Mouse (Mus musculus) CH12.LX (cell line): ENCODE data around the gene Tox4. TPM values are rescaled to one million over a fixed set of nuclear protein-coding genes. Genes with fewer than 3 reads are reported as not detected.

Experiments used
- DNase-seq: peaks from one replicate; pipeline ENCODE4 v3.0.0-alpha.2; 2013; ENCODE audit errors: extremely low read depth
- H3K27ac ChIP-seq: 2 replicates; pipeline ENCODE4 v1.5.1; 2012; ENCODE audit warnings: low read depth, mild to moderate bottlenecking, control low read depth, moderate library complexity; ENCODE audit not compliant: insufficient read depth
- H3K27me3 ChIP-seq: replicated peaks from 2 replicates; pipeline ENCODE3; 2012; ENCODE audit warnings: inconsistent platforms
- H3K36me3 ChIP-seq, 2 experiments: replicated peaks in 1 of 2; 2 replicates each; pipeline versions ENCODE3 to v1.6.1; 2012; ENCODE audit warnings: inconsistent platforms in 1 of 2, low read length in 1 of 2, mild to moderate bottlenecking in 1 of 2, mixed read lengths in 1 of 2, moderate library complexity in 1 of 2; ENCODE audit not compliant: control insufficient read depth in 1 of 2, insufficient read depth in 1 of 2
- H3K4me1 ChIP-seq, 2 experiments: 2 replicates each; pipeline ENCODE4 v1.6.1; 2012; ENCODE audit warnings: inconsistent platforms in 1 of 2, moderate library complexity in 1 of 2; ENCODE audit not compliant: insufficient read depth in 2 of 2, control insufficient read depth in 1 of 2
- H3K4me2 ChIP-seq: 2 replicates; pipeline ENCODE4 v1.6.1; 2012; ENCODE audit warnings: low read depth, mild to moderate bottlenecking, control low read depth; ENCODE audit not compliant: poor library complexity, insufficient read depth, severe bottlenecking
- H3K4me3 ChIP-seq, 3 experiments: fragments of 150-350 bp in 1 of 3; sonication (generic) in 1 of 3; replicated peaks in 1 of 3; 2 replicates each; pipeline versions ENCODE3 to v1.5.1; 2011 to 2012; ENCODE audit warnings: low read depth in 2 of 3, low read length in 2 of 3, mild to moderate bottlenecking in 2 of 3, moderate library complexity in 2 of 3, control low read depth in 1 of 3, improper control_type of control experiment in 1 of 3, inconsistent platforms in 1 of 3, mixed read lengths in 1 of 3; ENCODE audit not compliant: poor library complexity in 1 of 3
- H3K79me2 ChIP-seq: replicated peaks from 2 replicates; pipeline ENCODE4 v1.6.1; 2012; ENCODE audit warnings: mild to moderate bottlenecking, moderate library complexity; ENCODE audit not compliant: control insufficient read depth, poor library complexity, insufficient read depth, severe bottlenecking; ENCODE audit errors: extremely low read depth
- H3K9ac ChIP-seq: 2 replicates; pipeline ENCODE4 v1.6.1; 2012; ENCODE audit warnings: low read depth, mild to moderate bottlenecking, control low read depth, moderate library complexity; ENCODE audit not compliant: insufficient read depth
- H3K9me3 ChIP-seq: replicated peaks from 2 replicates; pipeline ENCODE3; 2012; ENCODE audit warnings: low read length, inconsistent platforms, mixed read lengths
- CHD2 ChIP-seq: IDR thresholded peaks from 2 replicates; pipeline ENCODE4 v1.6.1; 2011; ENCODE audit warnings: low read length, improper control_type of control experiment
- CTCF ChIP-seq, 2 experiments: IDR thresholded peaks in 1 of 2; conservative IDR thresholded peaks in 1 of 2; 2 replicates each; pipeline ENCODE4 v1.5.1; 2011 to 2012; ENCODE audit warnings: low read depth in 2 of 2, low read length in 2 of 2, improper control_type of control experiment in 1 of 2, inconsistent platforms in 1 of 2, mild to moderate bottlenecking in 1 of 2, moderate library complexity in 1 of 2
- ELF1 ChIP-seq: IDR thresholded peaks from 2 replicates; pipeline ENCODE4 v1.6.1; 2014; ENCODE audit warnings: low read depth, mild to moderate bottlenecking, inconsistent platforms, low read length, improper control_type of control experiment
- GABPA ChIP-seq: IDR thresholded peaks from 2 replicates; pipeline ENCODE4 v1.6.1; 2012; ENCODE audit warnings: low read depth, low read length, improper control_type of control experiment, inconsistent platforms; ENCODE audit not compliant: insufficient replicate concordance
- MAFK ChIP-seq: IDR thresholded peaks from 2 replicates; pipeline ENCODE4 v1.6.1; 2011; ENCODE audit warnings: low read length, improper control_type of control experiment; ENCODE audit not compliant: insufficient replicate concordance
- MAZ ChIP-seq: IDR thresholded peaks from 2 replicates; pipeline ENCODE4 v1.6.1; 2012; ENCODE audit warnings: low read depth, mild to moderate bottlenecking, inconsistent platforms, low read length, improper control_type of control experiment, moderate library complexity
- NELFE ChIP-seq: IDR thresholded peaks from 2 replicates; pipeline ENCODE4 v1.6.1; 2011; ENCODE audit warnings: low read depth, low read length, improper control_type of control experiment
- PAX5 ChIP-seq: IDR thresholded peaks from 2 replicates; pipeline ENCODE4 v1.6.1; 2012; ENCODE audit warnings: low read length, inconsistent platforms, mixed read lengths
- POLR2A ChIP-seq: IDR thresholded peaks from 2 replicates; pipeline ENCODE4 v1.6.1; 2011; ENCODE audit warnings: low read depth, mild to moderate bottlenecking, improper control_type of control experiment, low read length
- POLR2AphosphoS2 ChIP-seq: IDR thresholded peaks from 2 replicates; pipeline ENCODE4 v1.6.1; 2011; ENCODE audit warnings: low read depth, low read length, improper control_type of control experiment
- RAD21 ChIP-seq: IDR thresholded peaks from 2 replicates; pipeline ENCODE4 v1.6.1; 2011; ENCODE audit warnings: low read depth, mild to moderate bottlenecking, low read length, improper control_type of control experiment, moderate library complexity
- SIN3A ChIP-seq: IDR thresholded peaks from 2 replicates; pipeline ENCODE4 v1.6.1; 2012; ENCODE audit warnings: low read length, improper control_type of control experiment, inconsistent platforms
- SMC3 ChIP-seq: IDR thresholded peaks from 2 replicates; pipeline ENCODE4 v1.6.1; 2011; ENCODE audit warnings: low read depth, low read length, improper control_type of control experiment
- TBP ChIP-seq: conservative IDR thresholded peaks from 2 replicates; pipeline ENCODE4 v1.6.1; 2011; ENCODE audit warnings: low read depth, low read length, improper control_type of control experiment
- TCF12 ChIP-seq: IDR thresholded peaks from 2 replicates; pipeline ENCODE4 v1.6.1; 2014; ENCODE audit warnings: low read depth, mild to moderate bottlenecking, inconsistent platforms, low read length, improper control_type of control experiment
- USF2 ChIP-seq: conservative IDR thresholded peaks from 2 replicates; pipeline ENCODE4 v1.6.1; 2011; ENCODE audit warnings: low read depth, low read length, improper control_type of control experiment
- ZC3H11A ChIP-seq: IDR thresholded peaks from 2 replicates; pipeline ENCODE4 v1.6.1; 2012; ENCODE audit warnings: low read depth, mild to moderate bottlenecking, inconsistent platforms, low read length, improper control_type of control experiment
- ZMIZ1 ChIP-seq: IDR thresholded peaks from 2 replicates; pipeline ENCODE4 v1.6.1; 2012; ENCODE audit warnings: low read depth, mild to moderate bottlenecking, inconsistent platforms, low read length, improper control_type of control experiment
- dilution Hi-C: fragments of 300-500 bp; cut with MboI; formaldehyde crosslinking; loops from 2 replicates; pipeline ENCODE4 v1.14.3; 2020; ENCODE audit warnings: low sequenced_read_pairs; ENCODE audit not compliant: extremely low pct_unique_long_range_greater_than_20kb, extremely low pct_ligation_motif_present
- in situ Hi-C: fragments of 300-500 bp; cut with MboI; formaldehyde crosslinking; loops from 3 replicates; pipeline ENCODE4 v1.14.3; 2019; ENCODE audit warnings: low sequenced_read_pairs, low pct_ligation_motif_present, low pct_unique_long_range_greater_than_20kb, mixed read lengths
- polyA plus RNA-seq: library from polyadenylated mRNA; unstranded; fragments of >175 nt; gene quantifications from 2 replicates; pipeline ENCODE4 v1.2.1, GENCODE M21; 2012; ENCODE audit warnings: low read depth; ENCODE audit not compliant: insufficient read length
- total RNA-seq, 2 experiments: library from RNA; depleted of rRNA; stranded (reverse); fragments of 300-350 nt in 1 of 2; fragments of >200 nt in 1 of 2; gene quantifications; 2 replicates each; pipeline ENCODE4 v1.2.3; 2012 to 2014

Gene Tox4
- total and polyA plus RNA-seq, 3 experiments: 43.5 to 56.3 (median 45.7) TPM

DNA sequence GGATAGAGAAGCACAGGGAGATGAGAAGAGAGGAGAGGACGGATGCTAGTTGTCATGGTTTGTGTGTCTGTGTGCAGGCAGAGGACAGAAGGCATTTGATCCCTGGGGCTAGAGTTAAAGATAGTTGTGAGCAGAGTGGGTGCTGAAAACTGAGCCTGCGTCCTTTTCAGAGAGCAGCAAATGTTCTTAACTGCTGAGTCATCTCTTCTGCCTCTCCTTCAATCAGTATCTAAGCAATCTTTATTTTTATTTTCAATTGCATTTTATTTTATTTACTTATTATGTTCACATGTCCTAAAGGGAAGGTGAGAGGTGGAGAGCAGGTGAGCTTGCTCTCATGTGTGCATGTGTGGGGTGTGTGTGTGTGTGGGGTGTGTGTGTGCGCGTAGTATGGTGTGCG, 4.7 kb downstream of the Tox4 start:
- Histone ChIP-seq H3K9ac (no peak overlapping the region), H3K27ac (no peak overlapping the region), H3K4me2 (no peak overlapping the region), H3K27me3 (no peaks in the 10 kb centered on the region), H3K9me3 (no peaks in the 10 kb centered on the region), H3K79me2 (peaks cover 48% of the 10 kb centered on the region), H3K4me3 (no peak overlapping the region), H3K36me3 (peaks cover 39 to 61% of the 10 kb centered on the region in 2 experiments), H3K4me1 (peaks cover 0 to 16% of the 10 kb centered on the region in 2 experiments; a peak in 2 of 4 replicates)
- in situ Hi-C loops: no loop called here
- dilution Hi-C loops: no loop called here
- DNase-seq: no peak
- TF ChIP-seq ELF1: no peak
- TF ChIP-seq MAFK: 0 out of 2 replicates have a peak, but pooled peaks have one; percentile 44

GRCm38 (mm10) chr14:52284191-52284590, 5.2 kb downstream of the Tox4 start:
- Histone ChIP-seq H3K4me3 (no peak overlapping the region), H3K79me2 (peaks cover 48% of the 10 kb centered on the region), H3K27me3 (no peaks in the 10 kb centered on the region), H3K27ac (no peak overlapping the region), H3K36me3 (peaks cover 42 to 65% of the 10 kb centered on the region in 2 experiments), H3K9ac (no peak overlapping the region), H3K4me2 (no peak overlapping the region), H3K9me3 (no peaks in the 10 kb centered on the region), H3K4me1 (peaks cover 0 to 16% of the 10 kb centered on the region in 2 experiments; a peak in 2 of 4 replicates)
- dilution Hi-C loops (no loop called here), in situ Hi-C loops (no loop called here)
- no peak for TF ChIP-seq SIN3A
- no peak for TF ChIP-seq CHD2
- no peak for TF ChIP-seq ZC3H11A
- no peak for TF ChIP-seq USF2
- no peak for TF ChIP-seq POLR2AphosphoS2
- no peak for TF ChIP-seq MAZ
- no peak for TF ChIP-seq NELFE
- TF ChIP-seq PAX5: no peak
- TF ChIP-seq POLR2A: no peak
- TF ChIP-seq TBP: no peak
- no peak for TF ChIP-seq TCF12
- no peak for DNase-seq

GRCm38 (mm10) chr14:52295558-52296264, 16.8 kb downstream of the Tox4 start:
- no peaks in the 10 kb centered on the region for H3K27me3 ChIP-seq
- no peaks in the 10 kb centered on the region for H3K79me2 ChIP-seq
- H3K9ac ChIP-seq: no peak overlapping the region
- DNase-seq: peak; percentile 29
- no peaks in the 10 kb centered on the region for H3K4me1 ChIP-seq
- no peak overlapping the region for H3K4me3 ChIP-seq
- H3K4me2 ChIP-seq: no peak overlapping the region
- in situ Hi-C loops: loop anchor here (5.0 kb wide), 1 partner anchor 42 kb away; no protein-coding TSS in a partner anchor
- H3K27ac ChIP-seq: no peak overlapping the region
- no peaks in the 10 kb centered on the region for H3K9me3 ChIP-seq
- dilution Hi-C loops: no loop called here
- peaks cover 75 to 91% of the 10 kb centered on the region in 2 experiments for H3K36me3 ChIP-seq
- TF ChIP-seq SMC3: peak; percentile 63
- TF ChIP-seq PAX5: no peak
- peak; percentile 23 to 67; a peak in 3 of 4 replicates for TF ChIP-seq CTCF (conservative IDR thresholded peaks at IDR 0.05 in 1 of 2, IDR thresholded peaks at IDR 0.05 in 1 of 2; ENCODE audit: low read depth in 2 of 2, low read length in 2 of 2)
- no peak for TF ChIP-seq NELFE
- 0 out of 2 replicates have a peak, but pooled peaks have one; percentile 12 for TF ChIP-seq POLR2A
- TF ChIP-seq RAD21: peak; percentile 27
- no peak for TF ChIP-seq ZMIZ1
- TF ChIP-seq GABPA: no peak
- TF ChIP-seq, all 38 proteins: peak for 4
